Mouse (Mus musculus) lung, adult 2 months (tissue): Measurements from ENCODE around the gene Olfr399. TPM values are rescaled to one million over a fixed set of nuclear protein-coding genes. Genes with fewer than 3 reads are reported as not detected.

Source experiments
- DNase-seq: peaks from one replicate; pipeline ENCODE4 v3.0.0; 2022
- H3K4me1 ChIP-seq: fragments of 200-500 bp; 2 replicates; pipeline ENCODE4 v1.6.1; 2011; ENCODE audit warnings: low read length; ENCODE audit not compliant: control insufficient read depth, insufficient read depth
- H3K4me3 ChIP-seq: fragments of 200-500 bp; replicated peaks from 2 replicates; pipeline ENCODE3; 2011; ENCODE audit warnings: low read depth, mild to moderate bottlenecking, control low read depth, low read length; ENCODE audit errors: extremely low read depth
- CTCF ChIP-seq: fragments of 200-500 bp; IDR thresholded peaks from 2 replicates; pipeline ENCODE4 v1.5.1; 2011; ENCODE audit warnings: mild to moderate bottlenecking, low read length, control low read depth; ENCODE audit not compliant: insufficient read depth
- POLR2A ChIP-seq: fragments of 200-500 bp; IDR thresholded peaks from 2 replicates; pipeline ENCODE4 v1.6.1; 2011; ENCODE audit warnings: low read depth, mild to moderate bottlenecking, control low read depth, low read length, borderline replicate concordance; ENCODE audit errors: extremely low read depth
- WGBS: fragments of 180-500 bp; shearing (Covaris S2); methylation state at CpG from one replicate; pipeline ENCODE4 v1.1.7; 2018; 5-methylcytosine and 5-hydroxymethylcytosine counted together
- polyA plus RNA-seq: library from polyadenylated mRNA; depleted of rRNA; stranded (reverse); fragments of >200 nt; gene quantifications from 2 replicates; pipeline ENCODE4 v1.2.3, GENCODE M21; 2012; rRNA removed

The Olfr399 gene
- polyA plus RNA-seq: not detected in 2 replicates

DNA sequence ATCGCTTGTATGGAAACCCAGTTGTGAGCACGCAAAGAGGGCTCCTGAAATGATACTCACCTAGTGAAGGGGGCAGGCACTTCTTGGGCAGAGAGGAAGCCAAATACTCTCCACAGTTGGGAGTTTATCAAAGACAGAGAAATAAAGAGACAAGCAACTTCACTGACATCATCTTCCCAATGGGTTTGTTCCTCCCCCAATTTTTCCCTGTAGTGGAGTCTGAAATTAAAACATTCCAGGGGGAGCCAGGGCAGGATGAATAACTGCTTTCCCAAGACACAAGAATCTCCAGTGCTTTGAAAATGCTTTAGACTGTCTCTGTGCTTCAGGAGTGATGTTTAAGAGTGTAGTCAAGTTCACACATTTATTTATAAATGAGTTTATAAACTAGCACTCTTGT is at the start of gene Olfr399, which contains the start of gene Olfr139:
TSS of gene Olfr399 (minus strand) at position 165 of the 400 bp plus-strand sequence.
TSS of gene Olfr139 (minus strand) at position 101 of the 400 bp plus-strand sequence.
- no peaks in the 10 kb centered on the region for H3K4me1 ChIP-seq
- DNase-seq: no peak
- H3K4me3 ChIP-seq: no peak within 1 kb of the TSS
- TF ChIP-seq CTCF (no peak), POLR2A (no peak)
- 78% methylated on average over 2 of the region's 2 CpGs for WGBS

DNA sequence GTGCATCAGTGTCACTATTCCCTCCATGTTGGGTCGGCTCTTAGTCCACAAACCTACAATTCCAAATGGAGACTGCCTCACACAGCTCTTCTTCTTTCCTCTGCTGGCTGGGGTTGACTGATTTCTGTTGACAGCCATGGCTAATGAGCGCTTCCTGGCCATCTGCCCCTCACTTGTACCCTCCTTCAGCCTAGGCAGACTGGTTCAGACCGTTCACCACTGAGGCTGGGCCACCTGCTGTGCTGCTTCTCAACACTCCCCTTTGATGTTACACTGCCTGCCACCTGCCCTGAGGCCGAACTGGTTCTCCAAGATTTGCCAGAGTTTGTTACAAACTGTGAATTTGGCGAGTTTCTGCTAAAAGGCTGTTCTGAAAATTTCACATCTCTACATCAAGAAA is 48.7 kb upstream of the Olfr399 start:
- Histone ChIP-seq H3K4me3 (no peak overlapping the region), H3K4me1 (no peaks in the 10 kb centered on the region)
- DNase-seq: no peak
- WGBS: 29% methylated on average over 5 of the region's 5 CpGs
- no peak for TF ChIP-seq POLR2A
- no peak for TF ChIP-seq CTCF

DNA sequence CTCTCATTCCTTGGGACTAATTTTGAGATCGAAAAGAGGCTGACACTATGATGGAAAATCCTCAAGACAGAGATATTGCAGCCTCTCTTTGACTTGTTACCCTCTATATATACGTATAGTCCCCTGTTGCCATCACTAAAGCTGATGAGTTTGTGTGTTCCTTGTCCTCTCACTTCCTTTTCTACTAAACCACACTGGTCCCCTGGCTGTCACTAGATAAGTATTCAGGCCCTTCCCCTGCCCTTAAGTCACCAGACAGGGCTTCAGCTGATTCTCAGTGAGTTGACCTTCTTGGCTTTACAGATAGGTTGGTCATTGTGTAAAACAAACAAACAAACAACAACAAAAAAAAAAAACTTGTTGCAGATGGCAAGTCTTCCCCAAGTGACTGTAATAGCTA is 45.1 kb upstream of the Olfr399 start:
- no peak for DNase-seq
- Histone ChIP-seq H3K4me3 (no peak overlapping the region), H3K4me1 (no peaks in the 10 kb centered on the region)
- WGBS: 35% methylated on average over 2 of the region's 2 CpGs
- TF ChIP-seq POLR2A (no peak), CTCF (no peak)

DNA sequence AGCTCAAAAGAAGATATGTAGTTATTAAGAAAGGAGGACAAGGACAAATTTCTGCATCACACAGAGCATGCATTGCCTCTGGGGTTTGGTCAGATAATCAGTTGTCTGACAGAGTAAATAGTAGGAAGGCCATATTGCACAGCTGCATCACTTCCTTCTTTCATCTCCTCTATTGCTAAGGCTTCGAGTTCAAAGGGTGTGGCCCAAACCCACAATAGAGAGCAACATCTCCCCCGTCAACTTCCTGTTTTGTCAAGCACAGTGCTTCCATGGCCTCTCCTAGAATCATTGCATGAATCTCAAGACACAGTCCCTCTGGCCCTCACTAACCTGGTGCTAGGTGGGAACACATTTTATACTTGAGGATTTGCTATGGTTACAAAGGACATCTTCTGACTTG is 44.3 kb upstream of the Olfr399 start:
- Histone ChIP-seq H3K4me1 (no peaks in the 10 kb centered on the region), H3K4me3 (no peak overlapping the region)
- 57% methylated on average over 2 of the region's 2 CpGs for WGBS
- TF ChIP-seq CTCF: no peak
- TF ChIP-seq POLR2A: no peak
- DNase-seq: no peak

- no peak for DNase-seq
- Histone ChIP-seq H3K4me3 (no peak within 1 kb of the TSS), H3K4me1 (no peaks in the 10 kb centered on the region)
- no peak for TF ChIP-seq POLR2A
- no peak for TF ChIP-seq CTCF
- 88% methylated on average over 1 of the region's 1 CpGs for WGBS
Measured at GRCm38 (mm10) chr11:74069655-74070054, 13.2 kb upstream of the Olfr399 start, which contains the start of gene Zfp616. Gene Zfp616 (plus strand): TSS chr11:74069955.

GRCm38 (mm10) chr11:74051347-74051746 is 5.1 kb downstream of the Olfr399 start:
- 66% methylated on average over 3 of the region's 3 CpGs for WGBS
- DNase-seq: no peak
- TF ChIP-seq CTCF (no peak), POLR2A (no peak)

More at GRCm38 (mm10) chr11:74051347-74051746, 5.1 kb downstream of the Olfr399 start:
- H3K4me3 ChIP-seq: no peak overlapping the region
- no peaks in the 10 kb centered on the region for H3K4me1 ChIP-seq

Other genes starting within 250 kb of the Olfr399 start
- gene Olfr392, start 239.6 kb downstream of the Olfr399 start, polyA plus RNA-seq: not detected in 2 replicates
- gene Olfr393, start 205.2 kb downstream of the Olfr399 start, polyA plus RNA-seq: not detected in 2 replicates
- gene Olfr394, start 165.8 kb downstream of the Olfr399 start, polyA plus RNA-seq: not detected in 2 replicates
- not detected in 2 replicates for gene Olfr395, start 147.3 kb downstream of the Olfr399 start, polyA plus RNA-seq
- not detected in 2 replicates for gene Olfr23, start 119.9 kb downstream of the Olfr399 start, polyA plus RNA-seq
- gene Olfr397, start 95.8 kb downstream of the Olfr399 start, polyA plus RNA-seq: not detected in 2 replicates
- gene Olfr398, start 66.2 kb downstream of the Olfr399 start, polyA plus RNA-seq: not detected in 2 replicates
- gene Olfr139, start 64 bp downstream of the Olfr399 start, polyA plus RNA-seq: not detected in 2 replicates
- not detected in 2 replicates for gene Zfp616, start 13.3 kb upstream of the Olfr399 start, polyA plus RNA-seq
- gene Olfr401, start 57.1 kb upstream of the Olfr399 start, polyA plus RNA-seq: not detected in 2 replicates
- not detected in 2 replicates for gene Olfr402, start 96.9 kb upstream of the Olfr399 start, polyA plus RNA-seq
- not detected in 2 replicates for gene Olfr403, start 129.6 kb upstream of the Olfr399 start, polyA plus RNA-seq
- gene Olfr43, start 154.8 kb upstream of the Olfr399 start, polyA plus RNA-seq: not detected in 2 replicates
- not detected in 2 replicates for gene Olfr406, start 203.2 kb upstream of the Olfr399 start, polyA plus RNA-seq
- not detected in 2 replicates for gene Olfr59, start 227.1 kb upstream of the Olfr399 start, polyA plus RNA-seq